ENCODE assay signal across 16 mouse cellular contexts in genomic region chr7:100402715-100403114, GRCm38 (mm10).
"Had no signal": no experiment of that assay in that cellular context is flagged by ENCODE, and none has a peak within 500 bp of the region (broad histone marks: within the 10 kb centered on the region; RNA-seq: fewer than 3 reads in every experiment).

No protein-coding gene starts in this region.

- H3K4me3 ChIP-seq: limb, embryonic 15.5 days; liver, embryonic 12.5 days; megakaryocyte, embryonic 14.5 days; midbrain, embryonic 13.5 days; neural tube, embryonic 12.5 days; stomach, embryonic 15.5 days had no signal

- H3K4me2 ChIP-seq: limb, embryonic 15.5 days; liver, embryonic 12.5 days; lung, embryonic 14.5 days; midbrain, embryonic 13.5 days; neural tube, embryonic 12.5 days; stomach, embryonic 15.5 days had no signal

- ATAC-seq: liver, embryonic 12.5 days; midbrain, embryonic 13.5 days had no signal

- H3K9me3 ChIP-seq: limb, embryonic 15.5 days; liver, embryonic 12.5 days; megakaryocyte, embryonic 14.5 days; midbrain, embryonic 13.5 days; neural tube, embryonic 12.5 days; stomach, embryonic 15.5 days had no signal

- DNase-seq: kidney, adult 8-10 months; layer of hippocampus, adult 9-11 months; layer of hippocampus, postnatal 36 days; lung, embryonic 14.5 days; lung, postnatal 10 days; right cerebral cortex, postnatal 14 days; thymus, adult 2 months; thymus, postnatal 25 days had no signal

- H3K4me1 ChIP-seq: limb, embryonic 15.5 days; liver, embryonic 12.5 days; megakaryocyte, embryonic 14.5 days; midbrain, embryonic 13.5 days; neural tube, embryonic 12.5 days; stomach, embryonic 15.5 days had no signal

- H3K27me3 ChIP-seq: limb, embryonic 15.5 days; liver, embryonic 12.5 days; megakaryocyte, embryonic 14.5 days; midbrain, embryonic 13.5 days; neural tube, embryonic 12.5 days; stomach, embryonic 15.5 days had no signal

- H3K9ac ChIP-seq: limb, embryonic 15.5 days; liver, embryonic 12.5 days; lung, embryonic 14.5 days; midbrain, embryonic 13.5 days; neural tube, embryonic 12.5 days; stomach, embryonic 15.5 days had no signal

- H3K27ac ChIP-seq: kidney, postnatal 0 days; limb, embryonic 15.5 days; liver, embryonic 12.5 days; macrophage; midbrain, embryonic 13.5 days; neural tube, embryonic 12.5 days; stomach, embryonic 15.5 days had no signal
